ENCODE assay signal across 15 mouse cellular contexts in the genomic region with DNA sequence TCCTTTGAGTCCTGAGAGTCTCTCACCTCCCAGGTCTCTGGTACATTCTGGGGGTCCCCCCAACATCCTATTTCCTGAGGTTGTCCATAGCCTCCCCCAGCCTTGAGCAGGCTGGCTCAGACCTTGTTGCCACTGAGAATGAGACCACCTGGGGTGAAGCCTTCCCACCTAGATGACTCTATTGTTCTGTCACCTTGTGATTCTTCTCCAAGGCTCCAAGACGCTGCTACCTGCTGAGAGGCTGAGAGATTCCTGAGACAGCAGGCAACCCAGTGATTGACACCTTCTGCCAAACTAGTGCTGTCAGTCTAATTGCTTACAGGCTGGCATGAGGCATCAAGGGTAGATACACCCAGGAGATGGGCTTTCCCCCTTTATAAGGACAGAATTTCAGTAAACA.
"Had no signal": no experiment of that assay in that cellular context is flagged by ENCODE, and none has a peak within 500 bp of the region (broad histone marks: within the 10 kb centered on the region; RNA-seq: fewer than 3 reads in every experiment).

No protein-coding gene starts in this region.

- H3K36me3 ChIP-seq: midbrain, embryonic 12.5 days; neural tube, embryonic 13.5 days; stomach, embryonic 15.5 days had no signal

- H3K9me3 ChIP-seq: midbrain, embryonic 10.5 days; midbrain, embryonic 12.5 days; neural tube, embryonic 13.5 days; stomach, embryonic 15.5 days had no signal

- H3K27ac ChIP-seq: midbrain, embryonic 10.5 days; midbrain, embryonic 12.5 days; neural tube, embryonic 13.5 days; stomach, embryonic 15.5 days; stomach, postnatal 0 days had no signal

- H3K4me1 ChIP-seq: midbrain, embryonic 10.5 days; midbrain, embryonic 12.5 days; neural tube, embryonic 13.5 days; stomach, embryonic 15.5 days had no signal

- H3K4me3 ChIP-seq: midbrain, embryonic 10.5 days; midbrain, embryonic 12.5 days; myocyte; neural tube, embryonic 13.5 days; stomach, embryonic 15.5 days had no signal

- DNase-seq: lung, adult 18-20 months; lung, embryonic 14.5 days; lung, postnatal 10 days; lung, postnatal 4 days; midbrain, embryonic 14.5 days; right cerebral cortex, postnatal 14 days; thymus, adult 2 months; thymus, postnatal 36 days had no signal

- H3K9ac ChIP-seq: lung, embryonic 14.5 days; midbrain, embryonic 12.5 days; neural tube, embryonic 13.5 days; stomach, embryonic 15.5 days had no signal

- ATAC-seq: midbrain, embryonic 16.5 days had no signal

- H3K4me2 ChIP-seq: lung, embryonic 14.5 days; midbrain, embryonic 12.5 days; neural tube, embryonic 13.5 days; stomach, embryonic 15.5 days had no signal

- H3K27me3 ChIP-seq: midbrain, embryonic 12.5 days; neural tube, embryonic 13.5 days; stomach, embryonic 15.5 days had no signal
